Mouse (Mus musculus): ENCODE measurements around the gene Fpgs. TPM values are rescaled to one million over a fixed set of nuclear protein-coding genes. Genes with fewer than 3 reads are reported as not detected.

Gene Fpgs
- polyA plus RNA-seq, 1 experiment from 2014 or later: 20.2 TPM

MicroRNAs within 50 kb of the gene (microRNA counts, 519-probe panel; counts per million panel counts)
- microRNA mmu-miR-1954: not detected
- 1,926 counts per million, percentile 24 among the panel's probes with 10 or more counts for microRNA mmu-miR-2861

Small RNA genes within 50 kb of the gene (microRNA-seq; reads per million reads assigned to microRNA genes)
- gene Gm47291 (not detected), gene Mir1954 (not detected), gene Mir2861 (not detected), gene Mir3960 (not detected), gene Mir8093 (not detected)

Other genes starting within 250 kb of the Fpgs start
- 7.3 and 7.9 TPM in 2 replicates for gene Fam102a, start 168.8 kb downstream of the Fpgs start, polyA plus RNA-seq (2015; fragmentation: Nextera tagmentation; extraction: Ambion mirVana)
- gene Dpm2, start 133.3 kb downstream of the Fpgs start, polyA plus RNA-seq (2015; fragmentation: Nextera tagmentation; extraction: Ambion mirVana): 142 and 150 TPM in 2 replicates
- 16.9 and 20.4 TPM in 2 replicates for gene Pip5kl1, start 129.3 kb downstream of the Fpgs start, polyA plus RNA-seq (2015; fragmentation: Nextera tagmentation; extraction: Ambion mirVana)
- 0.72 and 1.6 TPM in 2 replicates for gene 9430097D07Rik, start 128.5 kb downstream of the Fpgs start, polyA plus RNA-seq (2015; fragmentation: Nextera tagmentation; extraction: Ambion mirVana)
- gene St6galnac4, start 117.0 kb downstream of the Fpgs start, polyA plus RNA-seq (2015; fragmentation: Nextera tagmentation; extraction: Ambion mirVana): 49.6 and 54.3 TPM in 2 replicates
- 29.5 and 35.4 TPM in 2 replicates for gene St6galnac6, start 104.4 kb downstream of the Fpgs start, polyA plus RNA-seq (2015; fragmentation: Nextera tagmentation; extraction: Ambion mirVana)
- 111 and 117 TPM in 2 replicates for gene Ak1, start 82.4 kb downstream of the Fpgs start, polyA plus RNA-seq (2015; fragmentation: Nextera tagmentation; extraction: Ambion mirVana)
- gene Eng, start 57.5 kb downstream of the Fpgs start, polyA plus RNA-seq (2015; fragmentation: Nextera tagmentation; extraction: Ambion mirVana): 34.2 and 39.5 TPM in 2 replicates
- gene Cdk9, start 8.9 kb upstream of the Fpgs start, polyA plus RNA-seq (2015; fragmentation: Nextera tagmentation; extraction: Ambion mirVana): 63.6 and 69.4 TPM in 2 replicates
- 58.5 and 58.6 TPM in 2 replicates for gene Sh2d3c, start 16.9 kb upstream of the Fpgs start, polyA plus RNA-seq (2015; fragmentation: Nextera tagmentation; extraction: Ambion mirVana)
- gene 6330409D20Rik, start 36.9 kb upstream of the Fpgs start, polyA plus RNA-seq (2015; fragmentation: Nextera tagmentation; extraction: Ambion mirVana): 2.6 and 3.4 TPM in 2 replicates
- 50.8 and 56.9 TPM in 2 replicates for gene Tor2a, start 53.1 kb upstream of the Fpgs start, polyA plus RNA-seq (2015; fragmentation: Nextera tagmentation; extraction: Ambion mirVana)
- 0.53 and 0.60 TPM in 2 replicates for gene Ttc16, start 71.5 kb upstream of the Fpgs start, polyA plus RNA-seq (2015; fragmentation: Nextera tagmentation; extraction: Ambion mirVana)
- 6.5 and 6.8 TPM in 2 replicates for gene Ptrh1, start 71.6 kb upstream of the Fpgs start, polyA plus RNA-seq (2015; fragmentation: Nextera tagmentation; extraction: Ambion mirVana)
- 0.75 and 1.1 TPM in 2 replicates for gene Cfap157, start 80.3 kb upstream of the Fpgs start, polyA plus RNA-seq (2015; fragmentation: Nextera tagmentation; extraction: Ambion mirVana)
- 357 and 362 TPM in 2 replicates for gene Stxbp1, start 143.1 kb upstream of the Fpgs start, polyA plus RNA-seq (2015; fragmentation: Nextera tagmentation; extraction: Ambion mirVana)
- gene Fam129b, start 172.0 kb upstream of the Fpgs start, polyA plus RNA-seq (2015; fragmentation: Nextera tagmentation; extraction: Ambion mirVana): 31.7 and 37.0 TPM in 2 replicates

All from hindbrain, embryonic 16.5 days (tissue).